Mouse (Mus musculus): Measurements from ENCODE around the gene Atp2b1. TPM values are rescaled to one million over a fixed set of nuclear protein-coding genes. Genes with fewer than 3 reads are reported as not detected.

The Atp2b1 gene
- total and polyA plus RNA-seq, 3 experiments = 23.5 to 26.6 TPM; not detected in 1

GRCm38 (mm10) chr10:98978766-98979165, 64.6 kb downstream of the Atp2b1 start:
- H3K4me3 ChIP-seq (ENCODE audit: control insufficient read depth in 1 of 2, insufficient read depth in 1 of 2, low read depth in 2 of 2, low read length in 2 of 2) = no peak overlapping the region
- H3K9me3 ChIP-seq (replicated peaks; ENCODE audit: insufficient read depth, low read length) = no peaks in the 10 kb centered on the region
- DNase-seq (ENCODE audit: low read depth, low spot score) = no peak
- TF ChIP-seq USF2 (IDR thresholded peaks at IDR 0.05; ENCODE audit: borderline replicate concordance in 1 of 2, insufficient read depth in 1 of 2, low read depth in 1 of 2, low read length in 2 of 2) (no peak), MAFK (IDR thresholded peaks at IDR 0.05; ENCODE audit: borderline replicate concordance, low read depth, low read length) (no peak), NRF1 (IDR thresholded peaks at IDR 0.05; ENCODE audit: insufficient read depth, low read depth, low read length, poor library complexity, severe bottlenecking) (no peak), POLR2AphosphoS5 (IDR thresholded peaks at IDR 0.05; ENCODE audit: borderline replicate concordance, low read depth, low read length) (no peak), MEF2A (IDR thresholded peaks at IDR 0.05; ENCODE audit: extremely low read depth, insufficient replicate concordance, low read depth, low read length, poor library complexity, severe bottlenecking) (no peak), POLR2A (IDR thresholded peaks at IDR 0.05; ENCODE audit: control insufficient read depth in 1 of 2, insufficient read depth in 1 of 2, low read depth in 1 of 2, low read length in 2 of 2, poor library complexity in 1 of 2) (no peak), MYC (IDR thresholded peaks at IDR 0.05; ENCODE audit: low read depth, low read length) (no peak), E2F4 (IDR thresholded peaks at IDR 0.05; ENCODE audit: borderline replicate concordance, low read depth, low read length) (no peak), JUND (IDR thresholded peaks at IDR 0.05; ENCODE audit: low read depth, low read length) (no peak), ZKSCAN1 (IDR thresholded peaks at IDR 0.05; ENCODE audit: low read depth, low read length) (no peak), RAD21 (IDR thresholded peaks at IDR 0.05; ENCODE audit: low read depth, low read length) (no peak), MYB (IDR thresholded peaks at IDR 0.05; ENCODE audit: low read depth, low read length) (no peak), USF1 (IDR thresholded peaks at IDR 0.05; ENCODE audit: low read depth, low read length) (no peak), BHLHE40 (IDR thresholded peaks at IDR 0.05; ENCODE audit: borderline replicate concordance, low read depth, low read length) (no peak)
- H3K27ac ChIP-seq (ENCODE audit: control insufficient read depth, low read depth, low read length) = no peak overlapping the region
- no peak overlapping the region for H3K9ac ChIP-seq (ENCODE audit: control insufficient read depth, low read depth, low read length, poor library complexity, severe bottlenecking)
- H3K27me3 ChIP-seq (ENCODE audit: control insufficient read depth in 1 of 2, insufficient read depth in 2 of 2, low read length in 2 of 2) = no peaks in the 10 kb centered on the region
- peaks cover 0 to 2% of the 10 kb centered on the region in 2 experiments; a peak in 3 of 4 replicates for H3K36me3 ChIP-seq (ENCODE audit: control insufficient read depth in 1 of 2, insufficient read depth in 2 of 2, low read length in 2 of 2)
- H3K79me2 ChIP-seq (ENCODE audit: control insufficient read depth, insufficient read depth, low read length, poor library complexity) = peaks cover 14% of the 10 kb centered on the region
- peaks cover 0 to 5% of the 10 kb centered on the region in 2 experiments; a peak in 3 of 4 replicates for H3K4me1 ChIP-seq (ENCODE audit: control insufficient read depth in 1 of 2, insufficient read depth in 2 of 2, low read length in 2 of 2)

DNA sequence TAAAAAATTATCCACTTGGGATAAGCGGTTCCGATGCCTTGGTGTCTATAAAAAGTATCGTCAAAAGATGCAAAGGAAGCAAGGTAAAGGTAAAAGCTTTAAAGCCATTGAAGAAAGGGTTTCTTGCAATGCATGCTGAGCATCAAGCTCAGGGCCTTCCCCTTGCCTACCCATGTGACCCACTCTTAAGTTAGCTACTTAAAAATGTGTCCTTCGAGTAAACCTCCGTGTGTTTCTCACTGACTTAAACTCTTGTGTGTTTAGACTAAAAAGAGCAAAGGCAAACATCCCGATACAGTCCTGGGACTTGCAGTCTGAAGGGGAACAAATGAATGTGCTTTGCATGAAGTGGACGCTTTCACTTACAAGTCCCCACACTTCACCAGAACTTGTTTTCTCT, 65.1 kb downstream of the Atp2b1 start:
- peaks cover 0 to 5% of the 10 kb centered on the region in 2 experiments; a peak in 2 of 4 replicates for H3K4me1 ChIP-seq (ENCODE audit: control insufficient read depth in 1 of 2, insufficient read depth in 2 of 2, low read length in 2 of 2)
- H3K9me3 ChIP-seq (replicated peaks; ENCODE audit: insufficient read depth, low read length) = no peaks in the 10 kb centered on the region
- no peak overlapping the region for H3K4me3 ChIP-seq (ENCODE audit: control insufficient read depth in 1 of 2, insufficient read depth in 1 of 2, low read depth in 2 of 2, low read length in 2 of 2)
- no peak overlapping the region for H3K27ac ChIP-seq (ENCODE audit: control insufficient read depth, low read depth, low read length)
- peaks cover 2 to 3% of the 10 kb centered on the region in 2 experiments; a peak in 3 of 4 replicates for H3K36me3 ChIP-seq (ENCODE audit: control insufficient read depth in 1 of 2, insufficient read depth in 2 of 2, low read length in 2 of 2)
- TF ChIP-seq TBP (IDR thresholded peaks at IDR 0.05; ENCODE audit: low read depth, low read length) (no peak), MAFK (IDR thresholded peaks at IDR 0.05; ENCODE audit: borderline replicate concordance, low read depth, low read length) (no peak), MYB (IDR thresholded peaks at IDR 0.05; ENCODE audit: low read depth, low read length) (no peak), GATA1 (IDR thresholded peaks at IDR 0.05; ENCODE audit: low read depth, low read length) (no peak), NELFE (IDR thresholded peaks at IDR 0.05; ENCODE audit: low read depth, low read length) (no peak), ELF1 (IDR thresholded peaks at IDR 0.05; ENCODE audit: low read depth, low read length) (no peak), MXI1 (IDR thresholded peaks at IDR 0.05; ENCODE audit: low read depth, low read length) (no peak), ZKSCAN1 (IDR thresholded peaks at IDR 0.05; ENCODE audit: low read depth, low read length) (no peak), SIN3A (IDR thresholded peaks at IDR 0.05; ENCODE audit: low read length) (no peak), ZC3H11A (IDR thresholded peaks at IDR 0.05; ENCODE audit: low read depth, low read length) (no peak), MYC (IDR thresholded peaks at IDR 0.05; ENCODE audit: low read depth, low read length) (no peak), KAT2A (conservative IDR thresholded peaks at IDR 0.05; ENCODE audit: low read depth, low read length) (no peak), POLR2A (IDR thresholded peaks at IDR 0.05; ENCODE audit: control insufficient read depth in 1 of 2, insufficient read depth in 1 of 2, low read depth in 1 of 2, low read length in 2 of 2, poor library complexity in 1 of 2) (no peak)
- H3K79me2 ChIP-seq (ENCODE audit: control insufficient read depth, insufficient read depth, low read length, poor library complexity) = peaks cover 12% of the 10 kb centered on the region
- DNase-seq (ENCODE audit: low read depth, low spot score) = no peak
- no peak overlapping the region for H3K9ac ChIP-seq (ENCODE audit: control insufficient read depth, low read depth, low read length, poor library complexity, severe bottlenecking)
- H3K27me3 ChIP-seq (ENCODE audit: control insufficient read depth in 1 of 2, insufficient read depth in 2 of 2, low read length in 2 of 2) = no peaks in the 10 kb centered on the region
